Mouse (Mus musculus) limb, embryonic 14.5 days (tissue): ENCODE results near the gene Rer1. TPM values are rescaled to one million over a fixed set of nuclear protein-coding genes. Genes with fewer than 3 reads are reported as not detected.

Experiments used
- ATAC-seq: fragments of 200-750 bp; cut with Nextera tagmentation; 2 replicates; pipeline ENCODE4 v1.8.0; 2017; ENCODE audit warnings: low read depth, moderate number of reproducible peaks, moderate TSS enrichment; ENCODE audit not compliant: low FRiP score
- DNase-seq: peaks from one replicate; pipeline ENCODE4 v3.0.0-alpha.2; 2015; ENCODE audit warnings: low spot score
- H3K27ac ChIP-seq: fragments of 300-500 bp; sonication (generic); replicated peaks from 2 replicates; pipeline ENCODE4 v1.5.1; 2014; ENCODE audit warnings: low read depth, mild to moderate bottlenecking, low read length, moderate library complexity, mixed read lengths
- H3K27me3 ChIP-seq: fragments of 300-500 bp; sonication (generic); 2 replicates; pipeline ENCODE4 v1.6.1; 2014; ENCODE audit warnings: low read length, mixed read lengths; ENCODE audit not compliant: control insufficient read depth, insufficient read depth
- H3K36me3 ChIP-seq: fragments of 300-500 bp; sonication (generic); 2 replicates; pipeline ENCODE4 v1.6.1; 2014; ENCODE audit warnings: mild to moderate bottlenecking, low read length, moderate library complexity, mixed read lengths; ENCODE audit not compliant: control insufficient read depth, insufficient read depth
- H3K4me1 ChIP-seq: fragments of 300-500 bp; sonication (generic); 2 replicates; pipeline ENCODE4 v1.6.1; 2014; ENCODE audit warnings: antibody characterized with exemption, low read length, mixed read lengths; ENCODE audit not compliant: control insufficient read depth, insufficient read depth
- H3K4me2 ChIP-seq: fragments of 300-500 bp; sonication (generic); replicated peaks from 2 replicates; pipeline ENCODE4 v1.6.1; 2014; ENCODE audit warnings: low read depth, mild to moderate bottlenecking, low read length, moderate library complexity; ENCODE audit not compliant: severe bottlenecking
- H3K4me3 ChIP-seq: fragments of 300-500 bp; sonication (generic); replicated peaks from 2 replicates; pipeline ENCODE4 v1.5.1; 2014; ENCODE audit warnings: low read length
- H3K9ac ChIP-seq: fragments of 300-500 bp; sonication (generic); 2 replicates; pipeline ENCODE4 v1.6.1; 2014; ENCODE audit warnings: mild to moderate bottlenecking, low read depth, low read length, moderate library complexity; ENCODE audit not compliant: severe bottlenecking
- H3K9me3 ChIP-seq: fragments of 300-500 bp; sonication (generic); 2 replicates; pipeline ENCODE4 v1.6.1; 2016; ENCODE audit warnings: low read length; ENCODE audit not compliant: control insufficient read depth
- POLR2A ChIP-seq: fragments of 200-500 bp; IDR thresholded peaks from 2 replicates; pipeline ENCODE4 v1.8.0; 2012; ENCODE audit warnings: inconsistent platforms, mild to moderate bottlenecking, moderate library complexity, borderline replicate concordance; ENCODE audit not compliant: insufficient read depth, insufficient read length; ENCODE audit errors: extremely low read depth
- WGBS: fragments of 180-500 bp; shearing (Covaris S2); extraction: QIAGEN DNeasy Blood & Tissue Kit; methylation state at CpG from one replicate; pipeline ENCODE4 v1.1.7; 2014; 5-methylcytosine and 5-hydroxymethylcytosine counted together
- polyA plus RNA-seq, 2 experiments: library from polyadenylated mRNA; depleted of rRNA in 1 of 2; stranded (reverse) in 1 of 2; unstranded in 1 of 2; fragments of >200 nt; fragmentation: Nextera tagmentation in 1 of 2; extraction: Ambion mirVana in 1 of 2; gene quantifications; 2 replicates each; pipeline versions ENCODE4 v1.2.1 to v1.2.3; 2012 to 2014

Gene Rer1
- polyA plus RNA-seq, 2 experiments, result 129 to 175 TPM

- H3K27me3 ChIP-seq, result no peaks in the 10 kb centered on the region
- peaks cover 62% of the 10 kb centered on the region for H3K4me1 ChIP-seq
- no peak for ATAC-seq
- H3K4me2 ChIP-seq, result no peak overlapping the region
- DNase-seq, result no peak
- H3K9me3 ChIP-seq, result no peaks in the 10 kb centered on the region
- WGBS, result 36% methylated on average over 7 of the region's 7 CpGs
- no peaks in the 10 kb centered on the region for H3K36me3 ChIP-seq
- no peak overlapping the region for H3K9ac ChIP-seq
- no peak overlapping the region for H3K4me3 ChIP-seq
- H3K27ac ChIP-seq, result no peak overlapping the region
- TF ChIP-seq POLR2A, result no peak
These were observed 39.1 kb upstream of the Rer1 start for GRCm38 (mm10) chr4:155125310-155125709.

GRCm38 (mm10) chr4:155123868-155124534 lies 37.8 kb upstream of the Rer1 start:
- 76% methylated on average over 9 of the region's 9 CpGs for WGBS
- no peak overlapping the region for H3K9ac ChIP-seq

DNA sequence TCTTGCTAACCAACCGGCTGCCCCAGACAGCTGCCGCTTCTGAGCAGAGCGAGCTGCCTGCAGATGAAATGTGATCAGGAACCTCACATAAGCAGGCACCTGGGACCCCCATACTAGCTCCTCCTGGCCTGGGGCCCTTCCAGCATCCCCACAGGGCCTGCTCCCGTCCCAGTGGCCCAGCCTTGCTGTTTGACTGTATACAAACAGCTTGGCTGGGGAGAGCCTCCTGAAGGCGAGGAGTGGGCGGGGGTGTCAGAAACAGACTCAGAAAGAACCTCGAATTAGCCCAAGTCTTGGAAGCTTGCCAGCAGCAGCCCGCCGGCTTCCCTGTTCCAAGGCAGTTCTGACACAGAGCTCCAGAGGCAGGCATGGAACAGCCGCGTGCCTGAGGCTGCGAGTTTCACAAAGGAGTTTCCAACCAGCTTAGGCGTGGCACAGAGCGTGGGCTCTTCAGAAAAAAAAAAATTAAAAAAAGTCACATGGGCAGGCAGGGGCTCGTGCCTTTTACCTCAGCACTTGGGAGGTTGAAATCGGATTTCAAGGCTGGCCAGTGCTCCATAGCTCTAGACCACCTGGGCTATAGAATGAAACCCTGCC lies 36.4 kb upstream of the Rer1 start:
- ATAC-seq, result peak; percentile 84

More at GRCm38 (mm10) chr4:155123868-155124534, 37.8 kb upstream of the Rer1 start:
- ATAC-seq (no peak), DNase-seq (no peak)
- H3K4me2 ChIP-seq, result no peak overlapping the region
- TF ChIP-seq POLR2A, result no peak
- 0 out of 2 replicates have a peak overlapping the region, but pooled peaks have one; percentile 86 for H3K27ac ChIP-seq
- H3K4me3 ChIP-seq, result no peak overlapping the region
- no peaks in the 10 kb centered on the region for H3K9me3 ChIP-seq
- H3K27me3 ChIP-seq, result no peaks in the 10 kb centered on the region
- H3K4me1 ChIP-seq, result peaks cover 53% of the 10 kb centered on the region
- H3K36me3 ChIP-seq, result no peaks in the 10 kb centered on the region

GRCm38 (mm10) chr4:155121915-155122443 lies 35.8 kb upstream of the Rer1 start:
- no peak for ATAC-seq
- H3K4me3 ChIP-seq, result no peak overlapping the region
- H3K36me3 ChIP-seq, result no peaks in the 10 kb centered on the region
- H3K9me3 ChIP-seq, result 0 out of 2 replicates have a peak, but pooled peaks cover 5% of the 10 kb centered on the region
- H3K27ac ChIP-seq, result peak overlapping the region; percentile 86
- no peak for TF ChIP-seq POLR2A
- no peaks in the 10 kb centered on the region for H3K27me3 ChIP-seq
- no peak for DNase-seq
- 0 out of 2 replicates have a peak overlapping the region, but pooled peaks have one; percentile 29 for H3K9ac ChIP-seq
- peaks cover 53% of the 10 kb centered on the region for H3K4me1 ChIP-seq
- peak overlapping the region; percentile 9; the same call in 1 of the 2 replicates for H3K4me2 ChIP-seq
- WGBS, result 67% methylated on average over 6 of the region's 6 CpGs

More for the DNA sequence above, 36.4 kb upstream of the Rer1 start:
- TF ChIP-seq POLR2A, result 0 out of 2 replicates have a peak, but pooled peaks have one; percentile 37
- WGBS, result 4% methylated on average over 16 of the region's 16 CpGs
- H3K4me2 ChIP-seq, result peak overlapping the region; percentile 9; the same call in 1 of the 2 replicates
- peak; percentile 89 for DNase-seq
- no peaks in the 10 kb centered on the region for H3K36me3 ChIP-seq
- H3K4me1 ChIP-seq, result peaks cover 53% of the 10 kb centered on the region
- H3K4me3 ChIP-seq, result no peak overlapping the region
- H3K9me3 ChIP-seq, result 0 out of 2 replicates have a peak, but pooled peaks cover 2% of the 10 kb centered on the region
- peak overlapping the region; percentile 86 for H3K27ac ChIP-seq
- H3K27me3 ChIP-seq, result no peaks in the 10 kb centered on the region
- peak overlapping the region; percentile 29; the same call in 1 of the 2 replicates for H3K9ac ChIP-seq

DNA sequence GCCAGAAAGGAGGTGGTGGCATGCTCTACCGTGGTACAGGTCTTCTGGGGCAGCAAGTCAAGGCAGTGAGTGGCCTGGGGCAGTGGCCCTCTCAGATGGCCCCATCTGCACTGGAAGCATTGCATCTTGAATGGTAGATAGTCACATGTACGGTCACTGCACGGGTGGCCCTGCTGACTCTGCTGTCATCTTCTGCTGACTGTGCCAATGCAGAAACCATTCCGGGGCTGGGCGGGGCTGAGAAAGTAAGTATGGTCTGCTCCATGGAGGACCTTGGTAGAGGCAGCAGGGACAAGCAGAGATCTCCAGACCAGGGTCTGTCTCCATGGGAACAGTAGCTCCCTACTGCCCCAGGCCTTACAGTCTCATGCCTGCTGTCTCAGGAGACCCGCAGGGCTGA lies 35.0 kb upstream of the Rer1 start:
- H3K27ac ChIP-seq, result peak overlapping the region; percentile 52
- TF ChIP-seq POLR2A, result no peak
- H3K4me3 ChIP-seq, result no peak overlapping the region
- ATAC-seq (no peak), DNase-seq (no peak)
- H3K9me3 ChIP-seq, result 0 out of 2 replicates have a peak, but pooled peaks cover 5% of the 10 kb centered on the region
- no peaks in the 10 kb centered on the region for H3K27me3 ChIP-seq
- H3K9ac ChIP-seq, result no peak overlapping the region
- H3K4me2 ChIP-seq, result no peak overlapping the region
- WGBS, result 89% methylated on average over 6 of the region's 6 CpGs
- H3K36me3 ChIP-seq, result no peaks in the 10 kb centered on the region
- H3K4me1 ChIP-seq, result peaks cover 48% of the 10 kb centered on the region
